Mouse (Mus musculus): ENCODE results near the gene Gm5965. TPM values are rescaled to one million over a fixed set of nuclear protein-coding genes. Genes with fewer than 3 reads are reported as not detected.

The Gm5965 gene
- polyA plus RNA-seq (2012; rRNA removed; ENCODE audit: low replicate concordance): not detected in 2 replicates

DNA sequence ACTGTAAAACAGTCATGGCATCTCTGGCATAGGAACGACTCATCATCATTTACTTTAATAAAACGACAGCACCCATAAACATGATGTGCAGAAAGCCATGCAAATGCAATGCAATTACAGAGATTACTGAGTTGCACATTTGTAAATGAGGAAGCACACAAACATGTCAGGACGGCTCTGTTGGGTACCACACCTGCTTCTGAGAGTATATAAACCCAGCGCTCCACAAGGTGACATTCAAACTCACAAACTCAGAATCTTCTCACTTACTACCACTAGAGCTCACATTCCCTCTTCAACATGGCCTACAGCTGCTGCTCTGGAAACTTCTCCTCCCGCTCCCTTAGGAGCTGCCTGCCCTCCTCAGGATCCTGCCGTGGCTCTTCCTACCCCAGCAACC lies at the start of gene Gm5965:
Gene Gm5965 (plus strand): TSS at position 301 of the 400 bp plus-strand sequence.

DNA sequence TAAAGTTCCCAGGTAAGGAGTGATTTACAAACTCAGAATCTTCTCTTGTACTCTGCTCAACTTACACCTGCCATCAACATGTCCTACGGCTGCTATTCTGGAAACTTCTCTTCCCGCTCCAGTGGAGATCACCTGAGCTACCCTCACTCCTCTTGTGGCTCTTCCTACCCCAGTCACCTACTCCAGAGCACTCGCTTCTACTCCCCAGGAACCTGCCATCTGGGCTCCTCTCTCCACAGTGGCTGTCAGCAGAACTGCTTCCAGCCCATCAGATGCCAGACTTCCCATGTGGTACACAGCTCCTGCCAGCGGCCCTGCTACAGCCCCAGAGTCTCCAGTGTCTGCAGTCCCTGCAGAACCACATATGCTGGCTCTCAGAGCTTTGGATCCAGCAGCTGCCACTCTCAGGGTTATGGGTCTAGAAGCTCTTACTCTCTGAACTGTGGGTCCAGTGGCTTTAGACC lies 48.9 kb upstream of the Gm5965 start, which contains the start of gene Krtap13-1:
Gene Krtap13-1 (plus strand): TSS at position 51 of the 464 bp plus-strand sequence.

DNA sequence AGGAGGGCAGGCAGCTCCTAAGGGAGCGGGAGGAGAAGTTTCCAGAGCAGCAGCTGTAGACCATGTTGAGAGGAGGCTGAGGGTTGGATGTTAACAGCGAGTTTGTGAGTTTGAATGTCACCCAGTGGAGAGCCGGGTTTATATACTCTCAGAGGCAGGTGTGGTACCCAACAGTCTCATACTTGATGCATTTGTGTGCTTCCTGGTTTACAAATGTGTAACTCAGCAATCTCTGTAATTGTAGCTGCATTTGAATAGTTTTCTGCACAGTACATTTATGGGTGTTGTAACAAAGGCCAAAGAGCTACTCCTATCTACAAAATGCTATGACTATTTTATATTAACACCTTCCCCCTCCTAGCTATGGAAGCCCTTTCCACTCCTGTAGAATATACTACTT lies 26.2 kb upstream of the Gm5965 start, which contains the start of gene Krtap13:
Gene Krtap13 (minus strand): TSS at position 101 of the 400 bp plus-strand sequence.

DNA sequence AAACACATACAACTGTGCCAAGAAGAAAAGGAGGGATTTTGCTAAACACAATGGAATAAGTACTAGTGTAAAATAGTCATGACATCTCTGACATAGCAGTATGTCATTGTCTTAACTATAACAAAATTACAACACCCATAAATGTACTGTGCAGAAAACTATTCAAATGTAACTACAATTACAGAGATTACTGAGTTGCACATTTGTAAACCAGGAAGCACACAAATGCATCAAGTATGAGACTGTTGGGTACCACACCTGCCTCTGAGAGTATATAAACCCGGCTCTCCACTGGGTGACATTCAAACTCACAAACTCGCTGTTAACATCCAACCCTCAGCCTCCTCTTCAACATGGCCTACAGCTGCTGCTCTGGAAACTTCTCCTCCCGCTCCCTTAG lies 19.1 kb upstream of the Gm5965 start, which contains the start of gene 2310034C09Rik:
Gene 2310034C09Rik (plus strand): TSS at position 301 of the 400 bp plus-strand sequence.

DNA sequence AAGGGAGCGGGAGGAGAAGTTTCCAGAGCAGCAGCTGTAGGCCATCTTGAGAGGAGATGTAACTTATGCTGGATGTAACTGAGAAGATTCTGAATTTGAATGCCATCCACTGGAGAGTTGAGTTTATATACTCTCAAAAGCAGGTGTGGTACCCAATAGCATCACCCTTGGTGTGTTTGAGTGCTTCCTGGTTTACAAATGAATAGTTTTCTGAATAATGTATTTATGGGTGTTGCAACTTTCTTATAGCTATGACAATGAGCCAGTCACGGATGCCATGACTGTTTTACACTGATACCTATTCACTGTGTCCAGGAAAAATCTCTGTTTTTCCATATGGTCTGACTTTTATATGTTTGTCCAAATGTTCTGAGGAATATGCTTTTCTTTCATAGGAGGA lies 3.6 kb upstream of the Gm5965 start, which contains the start of gene 2310057N15Rik:
Gene 2310057N15Rik (minus strand): TSS at position 101 of the 400 bp plus-strand sequence.

DNA sequence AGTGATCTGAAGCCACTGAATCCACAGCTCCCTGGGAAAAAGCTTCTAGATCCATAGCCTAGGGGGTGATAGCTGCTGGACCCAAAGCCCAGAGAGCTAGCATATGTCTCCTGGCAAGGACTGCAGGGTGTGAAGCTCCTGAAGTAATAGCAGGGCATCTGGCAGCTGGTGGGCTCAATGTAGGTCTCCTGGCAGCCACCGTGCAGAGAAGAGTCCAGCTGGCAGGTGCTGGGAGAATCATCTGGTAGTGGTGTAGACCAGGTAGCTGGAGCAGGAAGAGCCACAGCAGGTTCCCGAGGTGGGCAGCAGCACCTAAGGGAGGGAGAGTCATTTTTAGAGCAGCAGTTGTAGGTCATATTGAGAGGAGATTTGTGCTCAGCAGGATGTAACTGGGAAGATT lies 34.1 kb downstream of the Gm5965 start, which contains the start of gene Gm20741:
Gene Gm20741 (minus strand): TSS at position 394 of the 400 bp plus-strand sequence.

DNA sequence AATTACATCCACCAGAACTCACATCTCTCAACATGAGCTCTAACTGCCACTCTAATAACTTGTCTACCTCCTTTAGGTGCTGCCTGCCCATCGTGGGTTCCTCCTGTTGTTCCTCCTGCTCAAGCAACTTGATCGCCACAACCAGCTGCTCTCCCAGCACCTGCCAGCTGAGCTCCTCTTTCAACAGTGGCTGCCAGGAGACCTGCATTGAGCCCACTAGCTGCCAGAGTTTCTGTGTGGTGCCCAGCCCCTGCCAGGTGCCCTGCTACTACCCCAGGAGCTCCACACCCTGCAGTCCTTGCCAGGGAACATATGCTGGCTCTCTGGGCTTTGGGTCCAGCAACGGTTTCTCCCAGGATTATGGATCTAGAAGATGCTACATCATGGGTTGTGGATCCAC lies 42.4 kb downstream of the Gm5965 start, which contains the start of gene Krtap15:
Gene Krtap15 (plus strand): TSS at position 150 of the 400 bp plus-strand sequence.

DNA sequence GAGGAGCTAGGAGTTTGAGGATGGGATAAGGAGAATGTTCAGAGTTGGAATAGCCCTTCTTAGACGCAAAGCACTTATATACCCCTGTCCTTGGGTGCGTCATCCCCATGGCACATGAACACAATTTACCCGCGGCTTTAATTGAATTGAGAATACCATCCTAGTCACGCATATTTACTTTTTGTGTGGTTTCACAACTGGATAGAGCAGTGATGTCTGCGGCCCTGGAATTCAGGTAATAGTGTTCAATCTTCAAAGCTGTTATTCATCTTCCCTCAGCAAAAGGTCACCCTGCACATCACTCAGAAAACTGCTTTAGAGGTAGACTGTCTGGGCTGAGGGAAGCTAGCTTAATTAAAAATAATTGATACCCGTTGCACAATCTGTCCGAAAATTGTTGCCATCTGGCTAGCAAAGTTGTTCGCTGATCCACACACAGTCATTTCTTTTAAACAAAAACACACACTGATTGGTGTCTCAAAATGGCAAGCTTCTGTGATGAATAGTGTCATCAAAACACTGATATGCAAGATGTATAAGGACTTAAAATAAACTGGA lies 48.5 kb downstream of the Gm5965 start, which contains the start of gene Krtap14:
Gene Krtap14 (minus strand): TSS at position 51 of the 558 bp plus-strand sequence.

Other genes starting within 250 kb of the Gm5965 start
- 0.10 and 6.5 TPM in 2 replicates for gene Cldn8, start 214.7 kb upstream of the Gm5965 start, polyA plus RNA-seq (2012; rRNA removed; ENCODE audit: low replicate concordance)
- gene Krtap24-1, start 165.6 kb upstream of the Gm5965 start, polyA plus RNA-seq (2012; rRNA removed; ENCODE audit: low replicate concordance): not detected in 2 replicates
- not detected in 2 replicates for gene 2310079G19Rik, start 150.2 kb upstream of the Gm5965 start, polyA plus RNA-seq (2012; rRNA removed; ENCODE audit: low replicate concordance)
- gene Krtap26-1, start 130.1 kb upstream of the Gm5965 start, polyA plus RNA-seq (2012; rRNA removed; ENCODE audit: low replicate concordance): not detected in 2 replicates
- not detected in 2 replicates for gene Krtap27-1, start 106.2 kb upstream of the Gm5965 start, polyA plus RNA-seq (2012; rRNA removed; ENCODE audit: low replicate concordance)
- gene 2310061N02Rik, start 69.9 kb upstream of the Gm5965 start, polyA plus RNA-seq (2012; rRNA removed; ENCODE audit: low replicate concordance): not detected in 2 replicates
- gene Krtap13-1, start 49.0 kb upstream of the Gm5965 start, polyA plus RNA-seq (2012; rRNA removed; ENCODE audit: low replicate concordance): not detected in 2 replicates
- gene Krtap13, start 26.3 kb upstream of the Gm5965 start, polyA plus RNA-seq (2012; rRNA removed; ENCODE audit: low replicate concordance): not detected in 2 replicates
- gene 2310034C09Rik, start 19.0 kb upstream of the Gm5965 start, polyA plus RNA-seq (2012; rRNA removed; ENCODE audit: low replicate concordance): not detected in 2 replicates
- not detected in 2 replicates for gene 2310057N15Rik, start 3.7 kb upstream of the Gm5965 start, polyA plus RNA-seq (2012; rRNA removed; ENCODE audit: low replicate concordance)
- not detected in 2 replicates for gene Gm20741, start 34.3 kb downstream of the Gm5965 start, polyA plus RNA-seq (2012; rRNA removed; ENCODE audit: low replicate concordance)
- gene Krtap15, start 42.3 kb downstream of the Gm5965 start, polyA plus RNA-seq (2012; rRNA removed; ENCODE audit: low replicate concordance): not detected in 2 replicates
- not detected in 2 replicates for gene Krtap14, start 48.2 kb downstream of the Gm5965 start, polyA plus RNA-seq (2012; rRNA removed; ENCODE audit: low replicate concordance)
- not detected in 2 replicates for gene Krtap19-1, start 91.5 kb downstream of the Gm5965 start, polyA plus RNA-seq (2012; rRNA removed; ENCODE audit: low replicate concordance)
- gene Krtap19-2, start 96.4 kb downstream of the Gm5965 start, polyA plus RNA-seq (2012; rRNA removed; ENCODE audit: low replicate concordance): not detected in 2 replicates
- not detected in 2 replicates for gene Krtap19-3, start 100.1 kb downstream of the Gm5965 start, polyA plus RNA-seq (2012; rRNA removed; ENCODE audit: low replicate concordance)
- gene Krtap19-4, start 107.2 kb downstream of the Gm5965 start, polyA plus RNA-seq (2012; rRNA removed; ENCODE audit: low replicate concordance): not detected in 2 replicates
- not detected in 2 replicates for gene Krtap19-5, start 118.6 kb downstream of the Gm5965 start, polyA plus RNA-seq (2012; rRNA removed; ENCODE audit: low replicate concordance)
- not detected in 2 replicates for gene Krtap19-9b, start 154.4 kb downstream of the Gm5965 start, polyA plus RNA-seq (2012; rRNA removed; ENCODE audit: low replicate concordance)
- gene Krtap16-3, start 185.0 kb downstream of the Gm5965 start, polyA plus RNA-seq (2012; rRNA removed; ENCODE audit: low replicate concordance): not detected in 2 replicates
- not detected in 2 replicates for gene Krtap22-2, start 232.9 kb downstream of the Gm5965 start, polyA plus RNA-seq (2012; rRNA removed; ENCODE audit: low replicate concordance)
- gene Gm10229, start 237.4 kb downstream of the Gm5965 start, polyA plus RNA-seq (2012; rRNA removed; ENCODE audit: low replicate concordance): not detected in 2 replicates

All from subcutaneous adipose tissue, adult 2 months (tissue).